Mouse (Mus musculus) adrenal gland, postnatal 10 days (tissue): Measurements from ENCODE around the gene Cux1. TPM values are rescaled to one million over a fixed set of nuclear protein-coding genes. Genes with fewer than 3 reads are reported as not detected.

Source experiments
- DNase-seq: peaks from one replicate; pipeline ENCODE4 v3.0.0; 2021; ENCODE audit warnings: mixed read lengths
- total RNA-seq, 2 experiments: library from RNA; stranded (reverse); gene quantifications; 2 replicates each; pipeline ENCODE4 v1.2.3; 2021

Cux1 gene
- total RNA-seq, 2 experiments from 2014 or later: 79.1 to 95.4 TPM

DNA sequence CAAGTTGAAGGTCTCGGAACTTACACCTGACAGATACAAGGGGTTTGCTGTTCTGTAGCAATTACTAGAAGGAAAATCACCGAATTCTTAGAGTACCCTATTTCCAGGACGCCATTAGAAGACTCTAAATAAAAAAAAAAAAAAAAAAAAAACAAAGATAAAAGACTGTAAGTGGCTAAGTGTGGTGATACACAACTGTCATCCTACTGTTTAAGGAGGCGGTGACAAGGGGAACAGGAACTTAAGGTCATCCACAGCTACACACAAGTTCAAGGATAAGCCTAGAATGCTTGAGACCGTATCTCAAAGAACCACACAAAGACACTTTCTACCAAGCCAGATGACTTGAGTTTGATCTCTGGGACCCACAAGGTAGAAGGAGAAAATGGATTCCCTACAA is 56.7 kb downstream of the Cux1 start:
- DNase-seq: no peak

GRCm38 (mm10) chr5:136507629-136508028 is 59.7 kb downstream of the Cux1 start:
- no peak for DNase-seq

GRCm38 (mm10) chr5:136506262-136506661 is 61.0 kb downstream of the Cux1 start:
- DNase-seq: no peak

DNA sequence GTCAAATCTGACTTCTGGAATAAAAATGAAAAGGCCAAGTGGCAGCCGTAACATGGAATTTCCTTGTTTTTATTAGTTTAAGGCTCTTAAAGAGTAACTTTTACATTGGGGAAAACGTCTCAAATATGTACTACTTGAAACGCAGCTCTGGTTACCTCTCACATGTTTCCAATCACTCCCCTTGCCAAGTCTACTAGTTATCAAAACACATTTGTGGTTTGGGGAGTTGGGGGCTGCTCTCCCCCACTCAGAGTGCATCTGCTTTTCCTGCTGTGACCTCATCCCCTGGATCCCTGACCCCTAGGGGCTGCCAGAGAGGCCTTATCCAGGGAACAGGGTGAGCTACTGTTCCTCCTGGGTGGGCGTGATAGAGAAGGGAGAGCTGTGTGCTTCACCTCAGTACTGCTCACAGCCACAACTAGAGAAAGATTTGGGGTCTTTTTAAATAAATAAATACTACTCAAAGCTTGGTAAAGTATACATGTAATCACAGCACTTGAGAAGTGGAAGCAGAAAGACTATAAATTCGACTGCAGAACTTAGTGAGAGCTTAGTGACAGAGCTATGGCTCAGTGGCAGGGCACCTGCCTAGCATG is 64.7 kb downstream of the Cux1 start:
- no peak for DNase-seq

DNA sequence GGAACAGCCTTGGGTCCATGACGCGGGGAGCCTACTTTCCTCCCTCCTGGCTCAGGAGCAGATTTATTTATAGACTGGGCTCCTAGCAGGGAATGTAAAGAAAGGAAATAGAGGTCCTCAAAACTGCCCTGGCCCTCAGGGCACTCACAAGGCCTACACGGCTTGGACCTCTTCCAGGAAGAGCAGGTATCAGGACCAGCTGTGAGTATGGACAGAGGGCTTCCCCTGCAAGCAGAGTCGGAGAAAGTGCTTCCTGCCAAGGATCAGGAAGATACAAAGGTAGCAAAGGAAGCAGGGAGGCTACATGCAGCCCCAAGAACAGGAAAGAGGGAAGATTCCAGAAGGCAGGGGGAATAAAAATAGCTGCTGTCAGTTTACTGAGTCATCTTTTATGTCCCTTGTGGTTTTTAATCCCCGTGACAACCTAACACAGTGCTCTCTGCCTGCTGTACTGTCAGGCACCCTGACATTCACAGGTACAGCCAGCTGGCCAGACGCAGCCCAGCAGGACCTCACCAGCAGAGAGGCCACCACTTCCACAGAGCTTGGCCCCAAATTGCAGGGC is 66.9 kb downstream of the Cux1 start:
- DNase-seq: peak; percentile 22

- DNase-seq: no peak
Measured at GRCm38 (mm10) chr5:136499316-136499715, 68.0 kb downstream of the Cux1 start.

DNA sequence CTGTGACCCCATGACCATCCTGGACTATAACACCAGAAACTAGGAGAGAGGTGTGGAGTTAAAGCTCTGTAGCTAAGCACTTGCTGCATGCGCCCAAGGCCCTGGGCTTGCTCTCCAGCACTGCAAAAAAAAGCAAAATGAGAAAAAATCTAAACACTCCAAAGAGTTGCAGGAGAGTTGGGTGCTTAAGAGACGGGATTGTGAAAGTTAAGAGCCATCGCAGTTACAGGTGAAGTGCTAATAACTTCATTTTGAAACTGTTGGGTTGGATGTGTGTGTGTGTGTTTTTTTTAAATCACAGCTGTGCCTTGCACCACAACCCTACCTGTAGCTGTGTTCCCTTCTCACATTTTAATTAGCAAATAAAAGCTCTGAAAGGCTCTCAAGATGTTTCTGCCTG is 68.5 kb downstream of the Cux1 start:
- no peak for DNase-seq

DNA sequence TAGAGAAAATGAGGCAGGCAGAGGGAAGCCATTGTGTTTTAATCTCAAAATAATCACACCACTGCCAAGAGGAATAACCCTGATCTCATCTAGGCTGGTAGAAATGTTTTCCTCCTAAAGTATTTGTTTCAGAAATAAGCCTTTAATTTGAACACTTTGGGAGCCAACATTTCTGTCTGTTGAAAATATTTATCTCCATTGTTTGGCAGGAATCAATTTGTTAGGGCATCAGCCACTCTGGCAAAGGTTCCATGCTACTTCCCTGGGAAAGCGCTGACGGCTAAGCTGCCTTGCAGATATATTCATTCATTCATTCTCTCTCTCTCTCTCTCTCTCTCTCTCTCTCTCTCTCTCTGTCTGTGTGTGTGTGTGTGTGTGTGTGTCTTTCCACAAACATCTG is 70.0 kb downstream of the Cux1 start:
- DNase-seq: no peak

- no peak for DNase-seq
Measured at GRCm38 (mm10) chr5:136495581-136495980, 71.7 kb downstream of the Cux1 start.

DNA sequence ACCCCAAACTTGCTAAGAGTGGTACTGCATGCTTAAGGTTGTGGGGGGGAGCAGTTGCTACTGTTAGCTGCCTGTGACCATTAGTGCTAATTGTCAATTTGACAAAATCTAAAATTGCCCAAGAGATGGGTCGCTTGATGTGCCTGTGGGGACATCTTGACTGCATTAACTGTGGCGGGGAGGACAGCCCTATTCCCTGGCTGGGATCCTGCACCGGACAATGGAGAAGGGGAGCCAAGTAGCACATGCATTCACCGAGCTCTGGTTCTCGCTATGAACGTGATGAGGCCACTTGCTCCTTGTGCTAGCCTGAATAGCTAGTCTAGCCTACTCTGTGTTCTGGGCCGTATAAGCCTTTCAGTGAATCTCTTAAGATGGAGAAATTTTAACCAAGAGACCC is 72.4 kb downstream of the Cux1 start:
- DNase-seq: no peak

DNA sequence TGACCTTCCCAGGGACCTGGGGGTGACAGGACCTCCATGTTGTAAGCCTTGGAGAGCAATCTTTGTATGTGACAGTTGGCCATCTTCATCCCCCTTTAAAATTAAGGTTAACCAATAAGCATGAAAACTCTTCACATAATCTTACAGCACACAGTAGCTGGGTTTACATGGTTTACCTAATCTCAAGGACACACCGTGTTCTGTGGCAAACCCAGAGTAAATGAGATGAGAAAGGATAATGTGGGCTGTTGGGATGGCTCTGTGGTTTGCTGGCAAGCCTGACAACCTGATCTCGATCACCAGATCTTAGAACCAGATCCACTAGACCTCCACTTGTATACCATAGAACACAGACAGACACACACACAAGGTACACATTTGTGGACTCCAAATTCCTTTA is 73.0 kb downstream of the Cux1 start:
- DNase-seq: no peak

DNA sequence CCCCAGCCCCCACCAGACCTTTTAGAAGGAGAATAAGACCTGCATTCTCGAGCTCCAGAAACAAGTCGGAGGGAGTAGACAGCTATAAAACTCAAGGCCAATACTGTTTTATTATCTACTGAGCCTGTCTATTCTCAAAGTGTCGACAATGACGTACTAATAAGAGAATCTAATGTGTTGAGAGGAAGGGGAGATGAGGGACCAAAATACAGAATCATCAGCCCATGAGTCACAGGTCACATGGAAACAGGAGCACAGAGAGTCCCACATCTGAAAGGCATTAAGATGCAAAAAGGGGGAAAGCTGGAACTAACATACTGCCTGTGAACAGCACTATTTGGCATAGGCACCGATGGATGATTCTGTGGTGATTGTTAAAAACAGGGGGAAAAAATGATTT is 77.8 kb downstream of the Cux1 start:
- DNase-seq: no peak

GRCm38 (mm10) chr5:136488721-136489120 is 78.6 kb downstream of the Cux1 start:
- no peak for DNase-seq

DNA sequence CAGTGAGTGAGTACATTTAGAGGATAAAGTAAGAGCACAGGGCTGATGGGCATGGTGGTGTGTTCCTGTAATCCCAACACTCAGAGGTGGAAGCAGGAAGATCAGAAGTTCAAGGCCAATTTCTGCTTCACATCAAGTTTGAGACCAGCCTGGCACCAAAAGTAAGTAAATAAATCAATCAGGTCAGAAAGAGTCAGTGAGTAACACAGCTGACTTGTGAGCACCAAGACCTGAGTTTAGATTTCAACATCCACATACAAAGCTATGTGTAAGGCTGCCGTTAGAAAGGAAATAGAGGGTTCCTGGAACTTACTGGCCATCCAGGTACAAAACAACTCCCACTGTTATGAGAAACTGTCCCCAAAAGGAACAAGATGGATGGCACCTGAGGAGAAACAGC is 79.1 kb downstream of the Cux1 start:
- no peak for DNase-seq

DNA sequence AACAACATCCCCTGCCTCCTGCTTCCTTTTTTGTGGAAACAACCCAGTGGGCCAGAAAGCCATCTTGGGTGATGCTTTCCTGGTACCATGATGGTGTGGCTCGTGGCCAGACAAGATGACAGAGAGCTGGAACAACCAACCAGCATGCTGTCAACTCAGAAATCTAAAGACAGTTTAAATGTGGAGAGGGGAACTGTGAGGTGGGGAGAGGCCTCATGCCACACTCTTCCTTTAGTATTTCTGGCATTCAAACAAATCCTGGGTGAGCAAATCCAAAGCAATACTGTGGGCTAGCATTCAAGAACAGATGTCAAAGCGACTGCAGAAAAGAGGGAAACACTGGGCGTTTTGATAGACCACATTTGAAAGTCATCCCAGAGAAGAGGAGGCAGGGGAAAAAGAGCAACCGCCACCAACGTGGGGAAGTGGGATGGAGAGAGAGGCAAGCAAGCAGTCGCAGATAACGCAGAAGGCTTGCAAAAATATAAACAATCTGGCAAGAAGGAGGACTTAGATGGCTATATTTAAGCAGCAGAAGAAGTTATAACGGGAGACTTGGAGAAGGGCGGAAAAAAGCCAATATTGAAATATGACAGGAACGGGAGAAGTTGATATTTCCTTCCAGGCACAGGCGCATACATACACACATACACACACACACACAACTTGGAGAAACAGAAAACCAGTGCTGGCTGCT is 79.7 kb downstream of the Cux1 start:
- DNase-seq: no peak

DNA sequence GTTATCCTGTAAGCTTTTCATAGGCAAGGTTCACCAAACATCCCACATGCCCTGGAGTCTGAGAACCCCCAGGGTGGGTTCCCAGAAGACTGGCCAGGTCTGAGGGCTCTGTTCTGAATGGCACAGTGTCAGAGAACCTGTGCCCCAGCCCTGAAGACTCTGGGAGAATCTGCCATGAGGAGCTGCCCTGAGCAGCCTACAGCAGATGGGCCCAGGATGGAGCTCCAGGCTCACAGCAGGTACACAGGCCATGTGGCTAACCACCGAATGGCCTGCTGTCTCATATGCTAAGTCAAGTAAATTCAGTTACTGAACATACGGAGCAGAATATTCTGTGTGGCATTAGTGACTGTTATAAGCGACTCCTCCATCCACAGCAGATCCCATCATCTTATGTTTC is 80.9 kb downstream of the Cux1 start:
- DNase-seq: no peak

DNA sequence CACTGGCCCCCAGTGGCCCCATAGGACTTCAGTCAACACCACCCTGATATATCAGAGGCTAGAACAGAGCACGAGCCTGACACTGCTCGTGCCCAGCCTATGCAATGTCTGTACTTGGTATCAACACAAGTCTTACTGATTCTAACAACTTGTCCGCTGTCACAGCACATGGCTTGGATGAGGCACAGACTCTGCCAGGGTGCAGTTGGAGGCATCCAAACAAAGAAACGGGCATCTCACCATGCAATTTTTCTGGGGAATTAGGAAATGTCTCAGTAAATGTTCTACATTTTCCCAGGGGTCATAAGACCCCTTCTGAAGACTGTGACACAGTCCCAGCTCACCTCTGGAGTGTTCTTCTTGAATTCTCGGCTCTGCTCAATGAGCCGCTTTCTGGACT is 81.9 kb downstream of the Cux1 start:
- no peak for DNase-seq

- no peak for DNase-seq
Measured at GRCm38 (mm10) chr5:136482434-136482833, 84.9 kb downstream of the Cux1 start.

GRCm38 (mm10) chr5:136480541-136480940 is 86.7 kb downstream of the Cux1 start:
- DNase-seq: peak; percentile 53

DNA sequence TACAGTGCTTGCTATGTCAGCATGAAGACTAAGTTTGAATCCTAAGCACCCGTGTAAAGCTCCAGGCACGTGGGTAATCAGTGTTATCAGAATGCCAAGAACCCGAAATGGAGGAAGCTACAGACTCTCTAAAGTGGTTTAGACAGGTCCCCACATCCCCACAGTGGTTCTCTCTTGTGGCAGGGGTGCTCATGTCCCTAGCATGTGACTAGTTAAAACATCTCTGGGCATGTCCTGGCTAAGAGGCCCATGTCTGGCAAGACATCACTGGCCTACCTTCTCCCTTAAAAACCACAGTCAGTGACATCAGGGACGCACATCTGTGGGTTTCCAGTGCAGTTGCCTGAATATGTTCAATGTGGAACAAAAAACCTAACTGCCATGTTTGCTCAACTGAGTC is 87.5 kb downstream of the Cux1 start:
- DNase-seq: no peak

DNA sequence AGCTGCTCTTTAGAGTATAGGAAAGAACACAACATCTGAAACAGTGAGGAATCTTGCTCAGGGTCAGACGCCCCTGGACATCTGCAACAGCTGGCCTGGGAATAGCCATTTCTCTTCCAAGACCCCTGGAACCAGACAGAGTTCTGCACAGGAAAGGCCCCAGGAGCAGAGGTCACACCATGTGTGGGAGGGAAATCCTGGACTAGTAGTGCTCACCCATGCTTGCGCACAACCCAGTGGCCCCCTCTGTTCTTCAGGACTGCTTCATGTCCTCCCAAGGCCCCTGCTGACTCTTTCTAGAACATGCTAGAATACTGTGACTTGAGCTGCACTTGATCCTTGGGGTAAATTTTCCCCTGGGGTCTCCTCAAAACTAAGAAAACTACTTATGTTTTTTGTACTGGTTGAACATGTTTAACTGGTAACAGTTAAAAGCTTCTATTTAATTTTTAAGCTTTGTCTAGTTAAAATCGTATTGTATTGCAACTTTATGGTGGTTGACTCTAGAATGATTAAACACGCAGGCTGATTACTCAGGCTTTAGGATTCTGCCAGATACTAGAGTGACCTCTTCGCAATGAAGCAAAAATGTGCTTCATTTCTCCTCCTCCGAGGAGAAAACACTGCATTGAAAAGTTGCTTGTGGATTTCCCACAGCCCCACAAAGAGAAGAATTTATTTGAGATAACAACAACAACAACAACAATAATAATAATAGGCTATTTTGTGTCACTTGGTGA is 88.1 kb downstream of the Cux1 start:
- DNase-seq: no peak

- DNase-seq: peak; percentile 81
Measured at GRCm38 (mm10) chr5:136476272-136476671, 91.0 kb downstream of the Cux1 start.

DNA sequence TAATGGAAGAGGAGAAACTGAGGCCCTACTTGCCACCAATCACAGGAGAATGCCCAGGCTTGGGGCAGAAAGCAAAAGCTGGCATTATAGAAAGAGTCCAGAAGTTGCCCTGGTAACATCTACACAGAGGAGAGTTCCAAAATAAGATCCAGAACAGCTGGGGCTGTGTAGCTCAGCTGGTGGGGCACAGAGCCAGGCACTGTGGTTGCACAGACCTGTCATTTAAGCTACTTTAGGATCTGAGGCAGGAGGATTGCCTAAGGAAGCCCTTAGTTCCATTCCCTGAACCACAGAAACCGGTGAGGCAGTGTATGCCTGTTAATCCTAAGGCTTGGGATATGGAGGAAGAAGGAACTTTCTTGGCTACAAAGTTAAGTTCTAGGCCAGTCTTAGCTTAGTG is 92.1 kb downstream of the Cux1 start:
- DNase-seq: no peak
